Mouse (Mus musculus): ENCODE measurements around the gene Kbtbd4.

Kbtbd4 gene

DNA sequence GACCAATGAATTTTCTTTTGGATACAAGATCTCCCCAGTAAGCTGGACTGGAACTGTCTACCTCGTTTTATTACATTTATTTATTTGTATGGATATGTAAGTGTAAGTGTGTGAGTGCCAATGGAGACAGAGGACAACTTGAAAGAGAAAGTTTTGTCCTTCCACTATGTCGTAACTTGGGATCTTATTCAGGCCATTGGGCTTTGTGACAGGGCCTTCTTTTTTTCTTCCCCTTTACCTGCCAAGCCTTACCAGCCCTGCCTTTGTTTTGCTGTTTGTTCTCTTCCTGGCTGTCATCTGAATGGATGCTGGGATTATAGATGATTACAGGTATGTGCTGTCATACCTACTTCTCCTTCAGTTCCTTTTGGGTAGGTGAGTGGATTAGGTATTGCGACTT lies 54.3 kb downstream of the Kbtbd4 start:
- DNase-seq (ENCODE audit: low spot score), result no peak

- DNase-seq (ENCODE audit: low spot score), result no peak
These were observed 55.5 kb downstream of the Kbtbd4 start for GRCm38 (mm10) chr2:90960012-90960411.

Data from T-cell, adult 2 months (primary cell).